In the genomic region with DNA sequence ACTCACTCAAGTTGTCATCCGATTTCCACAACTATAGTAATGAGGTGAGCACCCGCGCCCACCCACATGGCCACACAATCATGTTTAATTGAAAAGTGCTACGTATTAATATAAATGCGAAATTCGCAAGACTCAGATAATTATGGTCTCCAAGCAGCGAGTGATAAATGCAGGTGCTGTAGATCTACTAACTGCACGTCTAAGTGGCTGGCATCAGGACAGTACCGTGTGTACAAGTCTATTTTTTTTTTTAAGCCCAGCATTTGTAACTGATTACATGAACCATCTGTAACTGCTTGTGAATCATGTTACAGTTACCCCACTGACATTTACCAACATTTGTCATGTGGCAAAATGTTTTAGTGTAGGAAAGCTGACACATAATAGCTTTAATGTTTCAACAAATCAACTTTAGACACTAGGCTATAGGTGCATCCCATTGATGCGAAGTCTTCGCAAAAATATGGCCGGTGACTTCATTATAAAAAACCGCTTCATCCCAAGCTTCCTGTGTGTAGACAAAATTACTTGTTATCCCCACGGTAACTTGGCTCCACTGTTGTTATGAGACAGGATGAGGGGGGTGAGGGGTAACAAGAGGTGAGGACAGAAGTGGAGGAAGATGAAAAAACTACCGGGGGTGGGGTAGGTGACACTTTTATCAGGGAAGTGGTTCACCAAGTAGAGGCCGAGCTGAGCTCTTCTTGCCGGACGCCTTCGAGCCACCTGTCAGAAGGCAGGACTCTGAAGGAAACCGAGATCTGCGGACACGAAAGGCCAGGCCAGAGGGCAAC, we compare ENCODE assay signal across 8 mouse cellular contexts. TPM values are rescaled to one million over a fixed set of nuclear protein-coding genes. Genes with fewer than 3 reads are reported as not detected.
DNase-seq lines count a peak whose midpoint lies in the region; ATAC-seq and TF ChIP-seq lines count a peak whose summit lies in the region.

No protein-coding gene starts in this region.

- H3K9ac ChIP-seq in heart, embryonic 13.5 days: peak overlapping the region; percentile 86
- peak overlapping the region; percentile 75 for H3K9ac ChIP-seq in ES-E14 (ENCODE audit: insufficient read depth, low read depth, low read length, poor library complexity, severe bottlenecking)
- peak overlapping the region; percentile 60 for H3K9ac ChIP-seq in forebrain, embryonic 14.5 days (ENCODE audit: low read length)
- peak overlapping the region; percentile 77 for H3K9ac ChIP-seq in liver, embryonic 12.5 days

- H3K36me3 ChIP-seq in heart, embryonic 13.5 days: peaks cover 10% of the 10 kb centered on the region
- peaks cover 7% of the 10 kb centered on the region for H3K36me3 ChIP-seq in ES-E14 (ENCODE audit: control insufficient read depth, insufficient read depth, low read length, poor library complexity, severe bottlenecking)
- H3K36me3 ChIP-seq in forebrain, embryonic 14.5 days (ENCODE audit: control insufficient read depth, insufficient read depth, low read length): peaks cover 11% of the 10 kb centered on the region; the same call in 1 of the 2 replicates
- H3K36me3 ChIP-seq in liver, embryonic 12.5 days: peaks cover 14% of the 10 kb centered on the region

- peak overlapping the region; percentile 88 for H3K4me3 ChIP-seq in heart, embryonic 13.5 days
- peak overlapping the region; percentile 79 to 88 for H3K4me3 ChIP-seq in ES-E14 (ENCODE audit: insufficient read depth in 1 of 2, low read depth in 1 of 2, low read length in 2 of 2, poor library complexity in 1 of 2, severe bottlenecking in 1 of 2)
- peak overlapping the region; percentile 84 for H3K4me3 ChIP-seq in forebrain, embryonic 14.5 days (ENCODE audit: low read depth, low read length)
- peak overlapping the region; percentile 93 for H3K4me3 ChIP-seq in liver, embryonic 12.5 days

- 35% methylated on average over 22 of the region's 22 CpGs for WGBS in heart, embryonic 13.5 days
- 40% methylated on average over 22 of the region's 22 CpGs for WGBS in forebrain, embryonic 14.5 days
- 37% methylated on average over 22 of the region's 22 CpGs for WGBS in liver, embryonic 12.5 days (ENCODE audit: insufficient replicate concordance)

- DNase-seq in heart, adult 9 months (ENCODE audit: low spot score in 2 of 2): no peak
- DNase-seq in ES-E14 (ENCODE audit: low read depth, low spot score): no peak
- DNase-seq in forebrain, embryonic 14.5 days (ENCODE audit: low spot score): peak; percentile 30
- DNase-seq in urinary bladder, postnatal 14 days (ENCODE audit: low spot score): no peak
- DNase-seq in embryo, embryonic 10.5 days (ENCODE audit: low spot score): no peak
- DNase-seq in kidney, adult 18-20 months: no peak

- in situ Hi-C loops in ES-E14 (cut with MboI; ENCODE audit: low sequenced_read_pairs in 2 of 2, unreplicated experiment in 2 of 2): no loop called here

- peak overlapping the region; percentile 98 for H3K27ac ChIP-seq in heart, embryonic 13.5 days (replicated peaks)
- peak overlapping the region; percentile 67 for H3K27ac ChIP-seq in ES-E14 (ENCODE audit: insufficient read depth, low read depth, low read length, poor library complexity, severe bottlenecking)
- H3K27ac ChIP-seq in forebrain, embryonic 14.5 days (ENCODE audit: low read depth, low read length): peak overlapping the region; percentile 97
- H3K27ac ChIP-seq in liver, embryonic 12.5 days: peak overlapping the region; percentile 91

- peaks cover 33% of the 10 kb centered on the region for H3K4me1 ChIP-seq in heart, embryonic 13.5 days
- H3K4me1 ChIP-seq in ES-E14 (ENCODE audit: control insufficient read depth in 2 of 2, insufficient read depth in 2 of 2, low read length in 2 of 2, poor library complexity in 1 of 2): peaks cover 0 to 2% of the 10 kb centered on the region in 2 experiments; a peak in 1 of 4 replicates
- H3K4me1 ChIP-seq in forebrain, embryonic 14.5 days (ENCODE audit: control insufficient read depth, insufficient read depth, low read length): peaks cover 6% of the 10 kb centered on the region
- H3K4me1 ChIP-seq in liver, embryonic 12.5 days: peaks cover 31% of the 10 kb centered on the region

- no peaks in the 10 kb centered on the region for H3K9me3 ChIP-seq in heart, embryonic 13.5 days
- H3K9me3 ChIP-seq in ES-E14 (ENCODE audit: control insufficient read depth, insufficient read depth, low read depth, low read length): no peaks in the 10 kb centered on the region
- no peaks in the 10 kb centered on the region for H3K9me3 ChIP-seq in forebrain, embryonic 14.5 days (replicated peaks; ENCODE audit: control insufficient read depth, low read length)
- no peaks in the 10 kb centered on the region for H3K9me3 ChIP-seq in liver, embryonic 12.5 days (replicated peaks)

- no peak for ATAC-seq in heart, embryonic 13.5 days (ENCODE audit: extremely low read depth, insufficient number of reproducible peaks, low FRiP score, low TSS enrichment)
- ATAC-seq in forebrain, embryonic 14.5 days: no peak
- no peak for ATAC-seq in liver, embryonic 12.5 days

- H3K4me2 ChIP-seq in heart, embryonic 13.5 days: peak overlapping the region; percentile 74
- H3K4me2 ChIP-seq in forebrain, embryonic 14.5 days (ENCODE audit: low read length): peak overlapping the region; percentile 61
- peak overlapping the region; percentile 83 for H3K4me2 ChIP-seq in liver, embryonic 12.5 days

- H3K27me3 ChIP-seq in heart, embryonic 13.5 days (replicated peaks): no peaks in the 10 kb centered on the region
- no peaks in the 10 kb centered on the region for H3K27me3 ChIP-seq in forebrain, embryonic 14.5 days (replicated peaks; ENCODE audit: control insufficient read depth, insufficient read depth, low read length)
- H3K27me3 ChIP-seq in liver, embryonic 12.5 days (replicated peaks): no peaks in the 10 kb centered on the region

TF ChIP-seq in ES-E14, 5 proteins besides CTCF, POLR2A, EP300 and RAD21:
- TF ChIP-seq HCFC1 (IDR thresholded peaks at IDR 0.05; ENCODE audit: borderline replicate concordance, insufficient read depth, low read length): no peak
- TF ChIP-seq ZNF384 (IDR thresholded peaks at IDR 0.05; ENCODE audit: low read depth, low read length): no peak
- TF ChIP-seq ZC3H11A (IDR thresholded peaks at IDR 0.05; ENCODE audit: borderline replicate concordance, low read depth, low read length): no peak
- no peak for TF ChIP-seq CHD2 (IDR thresholded peaks at IDR 0.05; ENCODE audit: low read depth, low read length)
- TF ChIP-seq MAFK (IDR thresholded peaks at IDR 0.05; ENCODE audit: insufficient read depth, low read depth, low read length): no peak

RNA-seq across cellular contexts. Expression of gene H2afz, which starts 0.8 kb away (rescaled TPM):
- 1,149 and 1,226 TPM in 2 replicates for polyA plus RNA-seq in heart, embryonic 13.5 days (2015; fragmentation: Nextera tagmentation; extraction: Ambion mirVana)
- total RNA-seq in ES-E14 (2012; rRNA removed): 1,847 and 2,038 TPM in 2 replicates
- 1,646 and 1,983 TPM in 2 replicates for polyA plus RNA-seq in forebrain, embryonic 14.5 days (2014; fragmentation: Nextera tagmentation; extraction: Ambion mirVana)
- polyA plus RNA-seq in liver, embryonic 12.5 days (2016; fragmentation: Nextera tagmentation; extraction: Ambion mirVana): 1,584 and 1,643 TPM in 2 replicates

RNA-seq across cellular contexts. Expression of gene Dnajb14, which starts 3.9 kb away (rescaled TPM):
- polyA plus RNA-seq in heart, embryonic 13.5 days (2015; fragmentation: Nextera tagmentation; extraction: Ambion mirVana): 7.4 and 9.9 TPM in 2 replicates
- total RNA-seq in ES-E14 (2012; rRNA removed): 4.8 and 5.1 TPM in 2 replicates
- polyA plus RNA-seq in forebrain, embryonic 14.5 days (2014; fragmentation: Nextera tagmentation; extraction: Ambion mirVana): 6.3 and 9.1 TPM in 2 replicates
- 6.5 TPM in 2 replicates for polyA plus RNA-seq in liver, embryonic 12.5 days (2016; fragmentation: Nextera tagmentation; extraction: Ambion mirVana)

RNA-seq across cellular contexts. Expression of gene Lamtor3, which starts 54.8 kb away (rescaled TPM):
- polyA plus RNA-seq in heart, embryonic 13.5 days (2015; fragmentation: Nextera tagmentation; extraction: Ambion mirVana): 85.4 and 105 TPM in 2 replicates
- 39.3 and 41.4 TPM in 2 replicates for total RNA-seq in ES-E14 (2012; rRNA removed)
- polyA plus RNA-seq in forebrain, embryonic 14.5 days (2014; fragmentation: Nextera tagmentation; extraction: Ambion mirVana): 143 and 153 TPM in 2 replicates
- 72.6 and 77.5 TPM in 2 replicates for polyA plus RNA-seq in liver, embryonic 12.5 days (2016; fragmentation: Nextera tagmentation; extraction: Ambion mirVana)
